Mouse (Mus musculus) regulatory T cell (primary cell): ENCODE data around the gene Gm20388.
"Not testable (repeated sequence)": the region's sequence is repeated elsewhere in the genome, so short reads cannot be mapped to it uniquely, and the experiment has no call there.

Experiments used
- in situ Hi-C: fragments of 300-600 bp; cut with MboI, MseI; formaldehyde crosslinking; loops from one replicate; pipeline ENCODE4 v1.15.1; 2025; ENCODE audit warnings: high pct_unique_total_duplicates

The Gm20388 gene

GRCm38 (mm10) chr8:124171557-124172528 is 4261.2 kb downstream of the Gm20388 start:
- in situ Hi-C loops: no loop called here

- in situ Hi-C loops: no loop called here
These were observed 4263.0 kb downstream of the Gm20388 start for GRCm38 (mm10) chr8:124173688-124174087.

GRCm38 (mm10) chr8:124176133-124176532 is 4265.5 kb downstream of the Gm20388 start:
- in situ Hi-C loops: no loop called here

- in situ Hi-C loops: not testable (repeated sequence)
These were observed 4266.5 kb downstream of the Gm20388 start for GRCm38 (mm10) chr8:124177092-124177491.

- in situ Hi-C loops: no loop called here
These were observed 4270.2 kb downstream of the Gm20388 start for GRCm38 (mm10) chr8:124180681-124181445.

- in situ Hi-C loops: no loop called here
These were observed 4271.1 kb downstream of the Gm20388 start for GRCm38 (mm10) chr8:124181751-124182150.

- in situ Hi-C loops: no loop called here
These were observed 4271.6 kb downstream of the Gm20388 start for GRCm38 (mm10) chr8:124182224-124182623.

- in situ Hi-C loops: no loop called here
These were observed 4273.4 kb downstream of the Gm20388 start for GRCm38 (mm10) chr8:124184078-124184477.

GRCm38 (mm10) chr8:124184507-124184906 is 4273.9 kb downstream of the Gm20388 start:
- in situ Hi-C loops: no loop called here

GRCm38 (mm10) chr8:124185081-124185480 is 4274.4 kb downstream of the Gm20388 start:
- in situ Hi-C loops: no loop called here

GRCm38 (mm10) chr8:124190388-124190787 is 4279.7 kb downstream of the Gm20388 start:
- in situ Hi-C loops: no loop called here

- in situ Hi-C loops: no loop called here
These were observed 4281.6 kb downstream of the Gm20388 start for GRCm38 (mm10) chr8:124192242-124192641.

GRCm38 (mm10) chr8:124192976-124193375 is 4282.3 kb downstream of the Gm20388 start:
- in situ Hi-C loops: no loop called here

- in situ Hi-C loops: no loop called here
These were observed 4283.4 kb downstream of the Gm20388 start for GRCm38 (mm10) chr8:124193992-124194391.

- in situ Hi-C loops: no loop called here
These were observed 4285.6 kb downstream of the Gm20388 start for GRCm38 (mm10) chr8:124196195-124196594.

- in situ Hi-C loops: no loop called here
These were observed 4286.2 kb downstream of the Gm20388 start for GRCm38 (mm10) chr8:124196797-124197196.

GRCm38 (mm10) chr8:124198230-124198629 is 4287.6 kb downstream of the Gm20388 start:
- in situ Hi-C loops: no loop called here

GRCm38 (mm10) chr8:124200400-124200799 is 4289.8 kb downstream of the Gm20388 start:
- in situ Hi-C loops: no loop called here

GRCm38 (mm10) chr8:124201706-124202105 is 4291.1 kb downstream of the Gm20388 start:
- in situ Hi-C loops: no loop called here

- in situ Hi-C loops: no loop called here
These were observed 4292.3 kb downstream of the Gm20388 start for GRCm38 (mm10) chr8:124202895-124203294.

GRCm38 (mm10) chr8:124204001-124204601 is 4293.5 kb downstream of the Gm20388 start:
- in situ Hi-C loops: no loop called here

GRCm38 (mm10) chr8:124212148-124212547 is 4301.5 kb downstream of the Gm20388 start:
- in situ Hi-C loops: no loop called here
